Mouse (Mus musculus): Measurements from ENCODE around the gene Nacc1. TPM values are rescaled to one million over a fixed set of nuclear protein-coding genes. Genes with fewer than 3 reads are reported as not detected.

Gene Nacc1
- polyA plus RNA-seq, 1 experiment from 2014 or later, result 15.3 TPM

DNA sequence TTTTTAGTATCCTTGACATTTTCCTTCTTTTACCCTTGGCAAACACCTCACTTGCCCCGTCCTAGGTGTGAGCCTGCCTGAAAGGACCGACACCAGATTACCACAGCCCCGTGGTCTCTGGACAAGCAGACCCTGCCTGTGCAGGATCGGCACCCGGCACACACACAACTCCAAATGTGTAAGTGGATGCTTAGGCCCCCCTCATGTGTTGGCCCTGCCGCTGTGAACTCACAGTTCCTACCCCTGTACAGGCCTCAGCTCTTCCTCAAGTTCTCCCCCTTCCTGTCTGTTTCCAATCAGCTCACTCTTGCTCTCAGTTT lies 34.8 kb upstream of the Nacc1 start:
- Histone ChIP-seq H3K4me2 (ENCODE audit: low read depth, low read length) (no peak overlapping the region), H3K9me3 (ENCODE audit: control insufficient read depth, low read length) (no peaks in the 10 kb centered on the region), H3K9ac (replicated peaks; ENCODE audit: low read depth, low read length) (no peak overlapping the region), H3K36me3 (ENCODE audit: control insufficient read depth, insufficient read depth, low read length) (no peaks in the 10 kb centered on the region), H3K4me1 (ENCODE audit: control insufficient read depth, insufficient read depth, low read length) (peaks cover 21% of the 10 kb centered on the region), H3K4me3 (ENCODE audit: low read depth, low read length) (no peak overlapping the region), H3K27me3 (ENCODE audit: control insufficient read depth, insufficient read depth, low read length) (no peaks in the 10 kb centered on the region; the same call in 1 of the 2 replicates), H3K27ac (ENCODE audit: low read depth, low read length) (peak overlapping the region; percentile 81; the same call in 1 of the 2 replicates)
- WGBS, result 74% methylated on average over 6 of the region's 6 CpGs
- ATAC-seq (ENCODE audit: low read depth), result 0 out of 2 replicates have a peak, but pooled peaks have one; percentile 1

DNA sequence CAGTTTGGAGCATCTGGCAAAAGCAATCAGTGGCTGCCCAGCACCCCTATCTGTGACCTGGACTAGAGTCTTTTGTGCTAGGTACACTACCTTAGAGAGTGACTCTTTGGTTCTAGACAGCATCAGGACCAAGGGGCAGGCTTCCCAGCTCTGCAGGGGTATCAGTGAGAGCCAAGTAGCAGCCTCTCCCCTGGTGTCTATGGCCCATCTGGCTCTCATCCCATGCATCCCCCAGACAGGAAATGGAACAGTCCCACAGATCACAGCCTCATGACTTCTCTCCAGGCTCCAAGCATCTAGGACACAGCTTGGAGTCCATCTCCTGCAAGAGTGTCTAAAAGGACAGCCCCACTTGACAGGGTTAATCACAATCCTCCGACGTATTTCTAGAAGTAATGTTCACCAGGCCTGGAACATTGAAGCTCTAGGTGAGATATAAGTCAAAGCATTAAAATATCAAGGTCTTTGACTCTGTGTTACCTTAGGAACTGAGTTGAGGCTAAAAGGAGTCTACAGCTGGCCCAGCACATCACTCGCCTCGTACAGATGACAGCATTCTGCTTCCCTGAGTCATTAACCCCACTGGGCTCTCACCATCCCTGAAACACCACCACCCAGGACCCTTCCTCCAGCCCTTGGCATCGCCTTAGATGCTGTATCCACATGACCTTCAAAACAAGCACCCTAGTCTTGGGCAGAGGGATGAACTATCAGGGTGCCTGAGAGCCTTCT lies 31.5 kb upstream of the Nacc1 start:
- no peak overlapping the region for H3K27ac ChIP-seq (ENCODE audit: low read depth, low read length)
- H3K27me3 ChIP-seq (ENCODE audit: control insufficient read depth, insufficient read depth, low read length), result peaks cover 4% of the 10 kb centered on the region; the same call in 1 of the 2 replicates
- WGBS, result 82% methylated on average over 5 of the region's 5 CpGs
- H3K9me3 ChIP-seq (ENCODE audit: control insufficient read depth, low read length), result no peaks in the 10 kb centered on the region
- H3K4me3 ChIP-seq (ENCODE audit: low read depth, low read length), result no peak overlapping the region
- no peaks in the 10 kb centered on the region for H3K36me3 ChIP-seq (ENCODE audit: control insufficient read depth, insufficient read depth, low read length)
- no peak for ATAC-seq (ENCODE audit: low read depth)
- peaks cover 18% of the 10 kb centered on the region for H3K4me1 ChIP-seq (ENCODE audit: control insufficient read depth, insufficient read depth, low read length)
- H3K9ac ChIP-seq (replicated peaks; ENCODE audit: low read depth, low read length), result no peak overlapping the region
- no peak overlapping the region for H3K4me2 ChIP-seq (ENCODE audit: low read depth, low read length)

DNA sequence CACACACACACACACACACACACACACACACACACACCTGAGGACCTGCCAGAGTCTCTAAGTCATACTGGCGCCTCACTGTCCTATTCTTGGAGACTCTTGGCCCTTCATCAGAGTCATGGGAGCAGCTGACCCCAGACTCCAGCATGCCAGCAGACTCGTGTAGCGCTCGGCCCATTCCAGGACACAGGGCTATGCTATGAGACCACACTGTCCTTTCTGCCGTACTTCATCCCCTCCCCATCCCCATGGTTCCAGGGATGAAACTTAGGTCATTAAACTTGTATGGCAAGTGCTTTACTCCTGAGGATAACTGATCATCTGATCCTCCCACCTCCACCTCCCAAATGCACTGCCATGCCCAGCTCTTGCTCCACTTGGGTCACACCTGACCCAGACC lies 30.8 kb upstream of the Nacc1 start:
- no peaks in the 10 kb centered on the region for H3K36me3 ChIP-seq (ENCODE audit: control insufficient read depth, insufficient read depth, low read length)
- no peak overlapping the region for H3K27ac ChIP-seq (ENCODE audit: low read depth, low read length)
- H3K4me1 ChIP-seq (ENCODE audit: control insufficient read depth, insufficient read depth, low read length), result peaks cover 18% of the 10 kb centered on the region
- ATAC-seq (ENCODE audit: low read depth), result no peak
- H3K4me2 ChIP-seq (ENCODE audit: low read depth, low read length), result no peak overlapping the region
- H3K27me3 ChIP-seq (ENCODE audit: control insufficient read depth, insufficient read depth, low read length), result peaks cover 4% of the 10 kb centered on the region; the same call in 1 of the 2 replicates
- no peak overlapping the region for H3K4me3 ChIP-seq (ENCODE audit: low read depth, low read length)
- WGBS, result 81% methylated on average over 5 of the region's 5 CpGs
- H3K9ac ChIP-seq (replicated peaks; ENCODE audit: low read depth, low read length), result no peak overlapping the region
- H3K9me3 ChIP-seq (ENCODE audit: control insufficient read depth, low read length), result no peaks in the 10 kb centered on the region

DNA sequence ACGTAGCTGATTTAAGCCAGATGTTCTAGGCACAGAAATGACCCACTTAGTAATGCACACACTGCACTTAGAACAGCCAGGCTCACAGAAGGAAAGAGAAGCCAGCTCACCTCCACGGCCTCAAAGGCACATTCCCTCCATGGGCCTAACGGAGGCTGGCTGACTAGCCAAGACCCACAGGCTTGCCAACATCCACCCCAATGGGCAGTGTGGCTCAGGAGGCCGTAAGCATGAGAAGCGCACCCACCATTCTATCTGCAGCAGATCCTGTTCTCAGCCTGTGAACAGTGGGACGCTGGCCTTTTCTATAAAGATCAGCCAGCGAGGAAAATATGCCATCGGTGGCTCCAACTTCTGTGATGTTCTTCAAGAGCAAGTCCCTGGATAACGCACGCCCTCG lies 29.1 kb upstream of the Nacc1 start:
- Histone ChIP-seq H3K27me3 (ENCODE audit: control insufficient read depth, insufficient read depth, low read length) (peaks cover 4% of the 10 kb centered on the region; the same call in 1 of the 2 replicates), H3K9ac (replicated peaks; ENCODE audit: low read depth, low read length) (no peak overlapping the region), H3K36me3 (ENCODE audit: control insufficient read depth, insufficient read depth, low read length) (no peaks in the 10 kb centered on the region), H3K4me1 (ENCODE audit: control insufficient read depth, insufficient read depth, low read length) (peaks cover 16% of the 10 kb centered on the region), H3K27ac (ENCODE audit: low read depth, low read length) (no peak overlapping the region), H3K4me2 (ENCODE audit: low read depth, low read length) (no peak overlapping the region), H3K9me3 (ENCODE audit: control insufficient read depth, low read length) (no peaks in the 10 kb centered on the region), H3K4me3 (ENCODE audit: low read depth, low read length) (no peak overlapping the region)
- ATAC-seq (ENCODE audit: low read depth), result no peak
- 83% methylated on average over 11 of the region's 11 CpGs for WGBS

DNA sequence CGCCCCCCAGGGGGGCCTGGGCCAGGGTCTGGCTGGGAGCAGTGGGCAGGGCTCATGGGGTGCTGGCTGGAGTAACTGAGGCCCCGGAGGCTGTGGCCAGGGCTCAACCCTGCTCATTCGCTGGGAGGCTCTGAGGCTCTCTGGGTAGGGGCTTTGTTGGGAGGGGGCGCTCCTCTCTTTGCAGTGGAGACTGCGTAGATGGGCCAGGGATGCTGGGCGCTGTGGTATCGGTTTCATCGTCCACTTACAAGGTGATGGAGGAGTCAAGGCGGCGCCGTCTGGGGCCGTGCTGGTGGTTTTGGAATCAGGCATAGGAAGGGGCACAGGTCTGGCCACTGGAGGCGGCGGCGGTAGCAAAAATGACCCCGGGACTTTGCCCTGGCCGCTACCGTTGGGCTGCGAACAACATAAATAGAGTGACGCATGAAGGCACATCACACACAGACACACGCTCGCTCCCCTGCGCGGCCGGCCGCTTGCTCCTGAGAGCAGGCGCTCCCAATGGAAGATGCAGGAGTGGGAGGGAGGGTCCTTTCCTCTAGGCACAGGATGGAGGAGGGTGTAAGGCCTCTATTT lies 28.3 kb upstream of the Nacc1 start:
- peak overlapping the region; percentile 8; the same call in 1 of the 2 replicates for H3K4me2 ChIP-seq (ENCODE audit: low read depth, low read length)
- no peak overlapping the region for H3K4me3 ChIP-seq (ENCODE audit: low read depth, low read length)
- H3K36me3 ChIP-seq (ENCODE audit: control insufficient read depth, insufficient read depth, low read length), result no peaks in the 10 kb centered on the region
- H3K9me3 ChIP-seq (ENCODE audit: control insufficient read depth, low read length), result no peaks in the 10 kb centered on the region
- peaks cover 16% of the 10 kb centered on the region for H3K4me1 ChIP-seq (ENCODE audit: control insufficient read depth, insufficient read depth, low read length)
- H3K27me3 ChIP-seq (ENCODE audit: control insufficient read depth, insufficient read depth, low read length), result peaks cover 4% of the 10 kb centered on the region; the same call in 1 of the 2 replicates
- H3K9ac ChIP-seq (replicated peaks; ENCODE audit: low read depth, low read length), result no peak overlapping the region
- WGBS, result 8% methylated on average over 26 of the region's 27 CpGs
- H3K27ac ChIP-seq (ENCODE audit: low read depth, low read length), result peak overlapping the region; percentile 44
- no peak for ATAC-seq (ENCODE audit: low read depth)

DNA sequence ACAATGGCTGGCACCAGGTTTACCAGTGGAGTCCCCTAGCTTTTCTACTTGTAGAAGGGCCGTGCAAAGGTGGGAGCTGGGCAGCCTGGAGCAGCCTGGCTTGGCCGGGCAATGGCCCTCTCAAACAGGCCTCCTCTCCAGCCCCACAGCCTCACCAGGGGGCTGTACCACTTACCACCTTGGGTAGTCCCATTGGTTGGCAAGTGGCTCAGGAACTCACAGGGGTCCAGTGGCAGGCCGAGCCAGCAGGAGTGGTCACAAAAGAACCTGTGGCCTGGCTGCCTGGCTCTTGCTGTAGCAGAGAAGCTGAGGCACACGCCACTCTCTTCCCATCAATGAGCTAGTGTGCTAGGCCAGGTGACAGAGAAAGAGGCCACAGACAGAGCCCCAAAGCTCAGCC lies 26.5 kb upstream of the Nacc1 start:
- peaks cover 24% of the 10 kb centered on the region for H3K4me1 ChIP-seq (ENCODE audit: control insufficient read depth, insufficient read depth, low read length)
- no peak overlapping the region for H3K4me2 ChIP-seq (ENCODE audit: low read depth, low read length)
- no peaks in the 10 kb centered on the region for H3K9me3 ChIP-seq (ENCODE audit: control insufficient read depth, low read length)
- H3K9ac ChIP-seq (replicated peaks; ENCODE audit: low read depth, low read length), result no peak overlapping the region
- no peak for ATAC-seq (ENCODE audit: low read depth)
- no peak overlapping the region for H3K4me3 ChIP-seq (ENCODE audit: low read depth, low read length)
- peaks cover 4% of the 10 kb centered on the region; the same call in 1 of the 2 replicates for H3K27me3 ChIP-seq (ENCODE audit: control insufficient read depth, insufficient read depth, low read length)
- 45% methylated on average over 4 of the region's 4 CpGs for WGBS
- peak overlapping the region; percentile 81 for H3K27ac ChIP-seq (ENCODE audit: low read depth, low read length)
- no peaks in the 10 kb centered on the region for H3K36me3 ChIP-seq (ENCODE audit: control insufficient read depth, insufficient read depth, low read length)

DNA sequence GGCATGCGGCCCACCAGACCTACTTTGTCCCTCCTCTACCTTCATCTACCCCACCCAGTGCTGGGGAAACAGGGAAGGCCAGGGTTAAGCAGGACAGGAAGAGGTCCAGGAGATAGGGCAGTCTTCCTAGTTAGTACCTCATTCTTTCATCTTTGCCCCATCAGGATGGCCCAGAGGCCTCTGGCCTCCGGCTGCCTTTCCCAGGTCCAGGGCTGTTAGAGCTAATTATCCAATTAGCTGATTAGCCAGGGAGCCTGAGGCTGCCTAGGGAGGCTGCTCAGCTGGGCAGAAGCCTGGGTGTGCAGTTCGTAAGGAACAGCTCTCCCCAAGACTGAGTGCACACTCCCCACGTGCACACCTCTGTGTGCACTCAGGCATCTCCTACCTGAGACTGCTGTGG lies 25.7 kb upstream of the Nacc1 start:
- Histone ChIP-seq H3K4me3 (ENCODE audit: low read depth, low read length) (no peak overlapping the region), H3K27ac (ENCODE audit: low read depth, low read length) (peak overlapping the region; percentile 81), H3K9me3 (ENCODE audit: control insufficient read depth, low read length) (no peaks in the 10 kb centered on the region), H3K4me1 (ENCODE audit: control insufficient read depth, insufficient read depth, low read length) (peaks cover 24% of the 10 kb centered on the region), H3K36me3 (ENCODE audit: control insufficient read depth, insufficient read depth, low read length) (no peaks in the 10 kb centered on the region), H3K27me3 (ENCODE audit: control insufficient read depth, insufficient read depth, low read length) (peaks cover 4% of the 10 kb centered on the region; the same call in 1 of the 2 replicates), H3K9ac (replicated peaks; ENCODE audit: low read depth, low read length) (no peak overlapping the region), H3K4me2 (ENCODE audit: low read depth, low read length) (no peak overlapping the region)
- WGBS, result 16% methylated on average over 4 of the region's 4 CpGs
- no peak for ATAC-seq (ENCODE audit: low read depth)

DNA sequence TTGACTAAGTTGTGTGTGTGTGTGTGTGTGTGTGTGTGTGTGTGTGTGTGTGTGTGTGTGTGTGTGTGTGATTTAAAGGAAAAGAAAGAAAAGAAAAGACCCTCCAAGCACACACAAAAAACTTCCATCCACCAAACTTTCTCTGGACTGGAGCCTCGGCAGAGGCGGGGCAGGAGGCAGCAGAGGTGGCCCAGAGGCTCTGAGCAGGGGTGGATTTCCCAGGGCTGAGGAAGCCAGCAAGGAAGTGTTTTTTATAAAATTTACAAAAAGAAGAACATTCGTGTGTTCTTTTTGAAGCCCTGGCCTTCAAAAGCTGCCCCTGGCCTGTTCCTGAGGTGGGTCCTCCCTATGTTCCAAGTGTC lies 25.1 kb upstream of the Nacc1 start:
- Histone ChIP-seq H3K9me3 (ENCODE audit: control insufficient read depth, low read length) (no peaks in the 10 kb centered on the region), H3K4me2 (ENCODE audit: low read depth, low read length) (no peak overlapping the region), H3K27ac (ENCODE audit: low read depth, low read length) (peak overlapping the region; percentile 81), H3K4me1 (ENCODE audit: control insufficient read depth, insufficient read depth, low read length) (peaks cover 26% of the 10 kb centered on the region), H3K36me3 (ENCODE audit: control insufficient read depth, insufficient read depth, low read length) (no peaks in the 10 kb centered on the region), H3K4me3 (ENCODE audit: low read depth, low read length) (no peak overlapping the region), H3K27me3 (ENCODE audit: control insufficient read depth, insufficient read depth, low read length) (peaks cover 4% of the 10 kb centered on the region; the same call in 1 of the 2 replicates), H3K9ac (replicated peaks; ENCODE audit: low read depth, low read length) (no peak overlapping the region)
- ATAC-seq (ENCODE audit: low read depth), result no peak
- 10% methylated on average over 3 of the region's 3 CpGs for WGBS

DNA sequence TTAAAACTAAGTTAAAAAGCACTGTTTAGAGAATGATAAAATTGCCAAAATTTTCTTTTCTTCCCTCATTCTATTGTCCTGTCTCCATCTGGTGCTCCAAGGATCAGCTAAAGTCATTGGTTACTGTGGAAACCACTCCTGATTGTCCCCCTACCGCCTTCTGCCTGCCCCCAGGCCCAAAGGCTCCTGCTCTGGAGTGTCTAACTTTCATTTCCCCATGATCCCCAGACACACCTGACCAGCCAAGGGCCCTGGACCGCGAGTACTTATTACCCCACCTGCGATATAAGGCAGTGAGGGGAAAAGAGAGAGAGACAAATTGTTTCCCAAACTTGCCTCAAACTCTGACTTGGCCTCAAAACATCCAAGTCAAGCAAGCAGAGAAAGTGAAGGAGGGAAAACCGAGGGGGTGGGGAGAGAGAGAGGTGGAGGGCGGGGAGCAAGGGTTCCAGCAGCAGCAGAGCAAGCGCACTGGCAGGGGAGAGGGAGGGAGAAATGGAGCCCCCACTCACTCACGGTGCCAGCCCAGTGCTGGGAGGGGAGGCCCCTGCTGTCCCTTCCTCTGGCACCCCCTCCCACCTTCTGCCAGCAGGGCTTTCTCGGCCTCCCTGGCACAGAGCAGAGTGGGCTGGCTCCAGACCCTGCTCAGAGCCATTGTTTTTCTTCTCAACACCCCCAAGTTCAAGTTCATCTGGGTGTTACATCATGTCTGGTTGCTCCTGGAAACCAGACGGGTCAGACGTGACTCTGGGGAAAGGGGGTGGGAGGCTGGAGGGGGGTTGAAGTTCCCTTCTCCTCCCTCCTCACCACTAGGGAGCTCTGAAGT lies 24.5 kb upstream of the Nacc1 start:
- 18% methylated on average over 8 of the region's 11 CpGs for WGBS
- H3K27me3 ChIP-seq (ENCODE audit: control insufficient read depth, insufficient read depth, low read length), result peaks cover 6% of the 10 kb centered on the region; the same call in 1 of the 2 replicates
- no peak overlapping the region for H3K9ac ChIP-seq (replicated peaks; ENCODE audit: low read depth, low read length)
- no peak overlapping the region for H3K4me2 ChIP-seq (ENCODE audit: low read depth, low read length)
- H3K4me3 ChIP-seq (ENCODE audit: low read depth, low read length), result no peak overlapping the region
- ATAC-seq (ENCODE audit: low read depth), result peak; percentile 78
- H3K27ac ChIP-seq (ENCODE audit: low read depth, low read length), result peak overlapping the region; percentile 81
- H3K36me3 ChIP-seq (ENCODE audit: control insufficient read depth, insufficient read depth, low read length), result no peaks in the 10 kb centered on the region
- no peaks in the 10 kb centered on the region for H3K9me3 ChIP-seq (ENCODE audit: control insufficient read depth, low read length)
- peaks cover 31% of the 10 kb centered on the region for H3K4me1 ChIP-seq (ENCODE audit: control insufficient read depth, insufficient read depth, low read length)
